Mouse (Mus musculus): ENCODE measurements around the gene Asb4. TPM values are rescaled to one million over a fixed set of nuclear protein-coding genes. Genes with fewer than 3 reads are reported as not detected.
"Not testable (repeated sequence)": the region's sequence is repeated elsewhere in the genome, so short reads cannot be mapped to it uniquely, and the experiment has no call there.

Gene Asb4
- polyA plus RNA-seq (2016; fragmentation: Nextera tagmentation; extraction: Ambion mirVana), result 60.7 and 132 TPM in 2 replicates

DNA sequence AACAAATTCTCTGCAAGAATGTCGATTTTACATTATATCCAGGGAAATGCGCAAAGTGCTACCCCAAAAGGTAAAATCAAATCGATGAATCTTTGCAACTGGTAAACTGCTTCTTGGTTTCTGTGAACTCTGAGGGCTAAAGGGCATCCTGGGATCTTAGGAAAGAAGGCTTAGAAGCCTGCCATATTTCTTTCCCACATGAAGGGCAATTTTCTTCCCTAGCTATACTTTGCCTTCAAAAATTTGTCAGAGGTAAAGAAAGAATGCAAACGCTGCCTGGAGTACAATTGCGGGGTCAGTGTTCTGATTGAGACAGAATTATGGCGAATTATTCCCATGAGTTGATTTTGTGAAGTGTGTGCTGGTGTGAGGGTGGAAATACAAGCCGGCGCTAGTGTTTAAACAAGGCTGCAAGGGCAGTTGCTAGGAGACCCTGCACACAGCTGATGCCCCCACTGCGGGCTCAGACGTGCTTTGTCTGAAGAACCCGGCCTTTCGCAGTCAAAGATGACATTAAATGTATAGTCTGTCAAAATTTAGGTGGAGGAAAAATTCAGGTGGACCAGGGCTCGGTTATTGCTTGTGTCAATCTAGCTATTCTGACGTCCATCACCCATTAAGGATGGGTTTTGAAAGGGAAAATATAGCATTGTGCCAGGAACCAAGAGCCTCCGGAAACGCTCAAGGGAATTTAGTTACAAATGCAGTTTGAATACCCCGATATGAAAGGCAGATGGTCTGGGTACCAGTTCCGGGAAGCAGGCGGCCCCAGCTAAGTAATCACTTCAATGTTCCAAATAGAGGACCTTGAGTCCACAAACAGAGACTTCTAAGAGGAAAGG is at the start of gene Asb4:
Asb4 (plus strand) TSS at position 51 of the 842 bp plus-strand sequence.
- DNase-seq (ENCODE audit: low spot score), result no peak
- peaks cover 26% of the 10 kb centered on the region for H3K4me1 ChIP-seq

DNA sequence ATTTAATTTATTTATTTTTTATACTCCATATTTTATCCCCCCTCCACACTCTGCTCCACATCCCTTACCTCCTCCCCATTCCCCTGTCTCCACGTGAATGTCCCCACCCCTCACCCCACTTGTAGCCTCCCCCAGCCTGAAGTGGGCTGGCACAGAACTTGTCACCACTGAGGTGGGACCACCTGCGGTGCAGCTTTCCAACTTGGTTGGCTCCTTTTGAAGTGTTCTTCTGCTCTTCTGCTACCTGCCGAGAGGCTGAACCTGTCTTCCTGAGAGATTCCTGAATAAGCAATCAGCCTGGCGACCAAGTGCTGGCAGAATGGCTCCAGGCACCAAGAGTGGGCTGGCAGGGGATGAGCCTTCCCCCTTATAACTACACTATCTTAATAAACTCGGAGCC is 49.2 kb upstream of the Asb4 start:
- Histone ChIP-seq H3K36me3 (no peaks in the 10 kb centered on the region), H3K27ac (no peak overlapping the region), H3K27me3 (ENCODE audit: insufficient read depth, poor library complexity, severe bottlenecking) (no peaks in the 10 kb centered on the region), H3K4me1 (no peaks in the 10 kb centered on the region), H3K9me3 (no peaks in the 10 kb centered on the region), H3K4me3 (peak overlapping the region; percentile 18; the same call in 1 of the 2 replicates)
- DNase-seq (ENCODE audit: low spot score), result no peak
- WGBS, result 47% methylated on average over 5 of the region's 5 CpGs

More for the DNA sequence above, at the start of gene Asb4:
- no peaks in the 10 kb centered on the region for H3K9me3 ChIP-seq
- H3K4me3 ChIP-seq, result peak within 1 kb of the TSS; percentile 57
- 11% methylated on average over 19 of the region's 19 CpGs for WGBS
- H3K27me3 ChIP-seq (ENCODE audit: insufficient read depth, poor library complexity, severe bottlenecking), result no peaks in the 10 kb centered on the region
- no peaks in the 10 kb centered on the region for H3K36me3 ChIP-seq
- peak within 1 kb of the TSS; percentile 77 for H3K27ac ChIP-seq

DNA sequence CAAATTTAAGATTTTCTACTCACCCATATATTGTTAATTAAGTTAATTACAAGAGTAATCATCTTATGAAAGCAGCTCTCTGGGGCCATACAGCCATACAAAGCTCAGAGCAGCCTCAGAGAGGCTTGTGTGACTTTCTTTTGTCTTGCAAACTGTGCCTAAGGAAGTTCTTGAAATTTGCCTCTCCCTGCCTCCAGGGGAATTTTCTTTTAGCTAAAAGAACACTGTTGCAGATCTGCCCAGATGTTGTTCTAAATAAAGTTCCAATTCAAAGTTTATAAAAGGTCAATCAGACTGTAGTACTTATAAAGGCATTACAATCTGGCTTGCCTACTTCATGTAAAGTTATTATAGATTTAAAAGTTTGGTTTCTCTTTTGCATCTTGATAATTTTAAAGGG is 47.2 kb upstream of the Asb4 start:
- H3K9me3 ChIP-seq; H3K27me3 ChIP-seq (ENCODE audit: insufficient read depth, poor library complexity, severe bottlenecking); H3K36me3 ChIP-seq; H3K4me3 ChIP-seq; H3K4me1 ChIP-seq; H3K27ac ChIP-seq; DNase-seq (ENCODE audit: low spot score): not testable (repeated sequence)

DNA sequence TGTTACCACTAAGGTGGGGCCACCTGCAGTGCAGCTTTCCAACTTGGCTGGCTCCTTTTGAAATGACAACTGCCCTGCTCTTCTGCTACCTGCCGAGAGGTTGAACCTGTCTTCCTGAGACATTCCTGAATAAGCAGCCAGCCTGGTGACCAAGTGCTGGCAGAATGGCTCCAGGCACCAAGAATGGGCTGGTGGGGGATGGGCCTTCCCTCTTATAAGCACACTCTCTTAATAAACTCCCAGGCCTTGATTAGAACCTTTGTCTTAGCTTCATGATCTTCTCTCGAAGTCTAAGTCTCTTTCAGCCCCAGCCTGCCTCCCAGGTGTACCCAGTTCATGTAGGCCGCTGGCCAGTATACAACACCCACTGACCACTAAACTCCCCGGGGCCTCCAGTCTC is 44.4 kb upstream of the Asb4 start:
- H3K36me3 ChIP-seq; H3K4me1 ChIP-seq; DNase-seq (ENCODE audit: low spot score); H3K27me3 ChIP-seq (ENCODE audit: insufficient read depth, poor library complexity, severe bottlenecking); H3K4me3 ChIP-seq; H3K9me3 ChIP-seq; H3K27ac ChIP-seq: not testable (repeated sequence)
- WGBS, result 87% methylated on average over 4 of the region's 4 CpGs

DNA sequence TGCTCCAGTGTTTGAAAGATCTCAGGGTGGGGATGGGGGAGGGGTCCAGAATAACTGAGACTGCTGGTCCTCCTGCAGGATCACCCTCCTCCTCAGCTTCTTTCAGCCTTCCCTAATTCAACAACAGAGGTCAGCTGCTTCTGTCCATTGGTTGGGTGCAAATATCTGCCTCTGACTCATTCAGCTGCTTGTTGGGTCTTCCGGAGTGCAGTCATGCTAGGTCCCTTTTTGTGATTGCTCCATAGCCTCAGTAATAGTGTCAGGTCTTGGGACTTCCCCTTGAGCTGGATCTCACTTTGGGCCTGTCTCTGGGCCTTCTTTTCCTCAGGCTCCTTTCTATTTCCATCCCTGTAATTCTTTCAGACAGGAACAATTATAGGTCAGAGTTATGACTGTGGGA is 43.9 kb upstream of the Asb4 start:
- WGBS, result 80% methylated on average over 1 of the region's 1 CpGs
- not testable (repeated sequence) for H3K36me3 ChIP-seq; H3K27ac ChIP-seq; H3K4me3 ChIP-seq; H3K9me3 ChIP-seq; H3K27me3 ChIP-seq (ENCODE audit: insufficient read depth, poor library complexity, severe bottlenecking); H3K4me1 ChIP-seq; DNase-seq (ENCODE audit: low spot score)

DNA sequence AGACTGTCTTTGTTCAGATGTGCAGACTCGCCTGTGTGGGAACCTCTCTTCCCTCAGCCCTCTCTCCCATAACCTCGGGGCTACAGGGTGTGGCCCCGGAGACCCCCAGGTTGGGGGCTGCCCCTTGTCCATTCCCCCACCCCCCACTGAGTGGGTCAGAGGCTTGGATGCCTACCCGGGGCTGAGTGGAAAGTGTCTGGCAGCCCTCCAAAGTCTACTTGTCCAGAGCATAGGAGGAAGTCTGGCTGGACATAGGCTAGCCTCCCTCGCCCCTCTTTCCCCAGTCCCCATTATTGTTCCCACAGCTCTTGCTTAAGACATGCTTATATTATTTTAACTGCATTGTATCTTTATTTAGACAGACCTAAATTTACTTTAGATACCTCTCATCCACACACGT is 38.9 kb upstream of the Asb4 start:
- H3K27me3 ChIP-seq (ENCODE audit: insufficient read depth, poor library complexity, severe bottlenecking), result no peaks in the 10 kb centered on the region
- no peak overlapping the region for H3K4me3 ChIP-seq
- peaks cover 10% of the 10 kb centered on the region for H3K4me1 ChIP-seq
- peak overlapping the region; percentile 70 for H3K27ac ChIP-seq
- 67% methylated on average over 6 of the region's 6 CpGs for WGBS
- no peaks in the 10 kb centered on the region for H3K36me3 ChIP-seq
- no peaks in the 10 kb centered on the region for H3K9me3 ChIP-seq
- DNase-seq (ENCODE audit: low spot score), result no peak

DNA sequence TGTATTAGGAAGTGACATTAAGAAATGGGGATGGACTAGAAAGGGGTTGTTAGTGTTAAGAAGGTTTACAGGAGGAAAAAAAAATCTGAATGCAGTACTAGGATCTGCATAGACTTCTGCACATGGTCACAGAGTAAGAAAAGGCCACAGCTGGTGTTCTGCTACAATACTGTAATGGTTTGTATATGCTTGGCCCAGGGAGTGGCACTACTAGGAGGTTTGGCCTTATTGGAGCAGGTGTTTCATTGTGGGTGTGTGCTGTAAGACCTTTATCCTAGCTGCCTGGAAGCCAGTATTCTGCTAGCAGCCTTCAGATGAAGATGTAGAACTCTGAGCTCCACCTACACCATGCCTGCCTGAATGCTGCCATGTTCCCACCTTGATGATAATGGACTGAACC is 25.3 kb upstream of the Asb4 start:
- H3K27me3 ChIP-seq (ENCODE audit: insufficient read depth, poor library complexity, severe bottlenecking), result no peaks in the 10 kb centered on the region

DNA sequence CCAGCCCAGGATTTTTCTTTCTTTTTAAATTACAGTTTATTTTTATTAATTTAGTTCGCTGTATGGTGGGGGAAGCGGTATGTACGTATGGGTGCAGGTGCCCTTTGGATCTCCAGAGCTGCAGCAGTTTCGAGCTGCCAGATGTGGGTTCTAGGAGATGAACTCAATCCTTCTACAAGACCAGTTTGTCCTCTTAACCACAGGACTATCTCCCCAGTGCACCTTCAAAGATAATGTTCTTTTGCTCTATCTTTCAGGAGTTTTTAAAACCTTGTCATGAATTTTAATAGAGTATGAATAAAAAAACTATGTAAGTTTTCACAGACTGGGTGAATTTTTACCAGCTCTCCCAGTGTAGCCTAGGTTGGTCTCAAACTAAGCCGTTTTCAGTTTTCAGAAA is 22.8 kb upstream of the Asb4 start:
- Histone ChIP-seq H3K9me3 (no peaks in the 10 kb centered on the region), H3K4me1 (no peaks in the 10 kb centered on the region), H3K4me3 (no peak overlapping the region), H3K36me3 (no peaks in the 10 kb centered on the region), H3K27ac (no peak overlapping the region), H3K27me3 (ENCODE audit: insufficient read depth, poor library complexity, severe bottlenecking) (no peaks in the 10 kb centered on the region)
- no peak for DNase-seq (ENCODE audit: low spot score)
- 75% methylated on average over 5 of the region's 5 CpGs for WGBS

More for the DNA sequence above, 25.3 kb upstream of the Asb4 start:
- H3K4me3 ChIP-seq, result no peak overlapping the region
- DNase-seq (ENCODE audit: low spot score), result no peak
- no peaks in the 10 kb centered on the region for H3K36me3 ChIP-seq
- H3K4me1 ChIP-seq, result no peaks in the 10 kb centered on the region
- no peak overlapping the region for H3K27ac ChIP-seq
- H3K9me3 ChIP-seq, result no peaks in the 10 kb centered on the region

DNA sequence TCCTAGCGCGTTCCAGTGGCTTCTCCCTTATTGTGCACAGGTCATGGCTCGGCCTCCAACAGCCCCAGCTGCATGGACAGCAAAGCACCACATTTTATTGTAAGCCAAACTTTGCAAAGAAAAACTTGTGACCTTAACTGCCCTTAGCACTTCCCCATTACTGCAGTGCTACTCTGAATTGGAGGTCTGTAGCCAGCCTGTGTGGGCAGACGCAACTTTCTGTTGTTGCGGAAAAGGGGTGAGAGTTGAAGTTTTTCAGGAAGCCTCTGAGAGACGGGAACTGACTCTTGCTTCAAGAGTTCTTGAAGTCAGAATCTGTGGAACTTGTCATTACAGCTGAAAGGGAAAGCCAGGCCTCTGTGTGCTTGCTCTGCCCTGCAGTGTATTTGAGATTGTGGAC is 21.2 kb upstream of the Asb4 start:
- H3K9me3 ChIP-seq, result no peaks in the 10 kb centered on the region
- WGBS, result 80% methylated on average over 6 of the region's 6 CpGs
- H3K36me3 ChIP-seq, result no peaks in the 10 kb centered on the region
- no peak overlapping the region for H3K27ac ChIP-seq
- H3K4me1 ChIP-seq, result no peaks in the 10 kb centered on the region
- no peak overlapping the region for H3K4me3 ChIP-seq
- no peaks in the 10 kb centered on the region for H3K27me3 ChIP-seq (ENCODE audit: insufficient read depth, poor library complexity, severe bottlenecking)
- DNase-seq (ENCODE audit: low spot score), result no peak

DNA sequence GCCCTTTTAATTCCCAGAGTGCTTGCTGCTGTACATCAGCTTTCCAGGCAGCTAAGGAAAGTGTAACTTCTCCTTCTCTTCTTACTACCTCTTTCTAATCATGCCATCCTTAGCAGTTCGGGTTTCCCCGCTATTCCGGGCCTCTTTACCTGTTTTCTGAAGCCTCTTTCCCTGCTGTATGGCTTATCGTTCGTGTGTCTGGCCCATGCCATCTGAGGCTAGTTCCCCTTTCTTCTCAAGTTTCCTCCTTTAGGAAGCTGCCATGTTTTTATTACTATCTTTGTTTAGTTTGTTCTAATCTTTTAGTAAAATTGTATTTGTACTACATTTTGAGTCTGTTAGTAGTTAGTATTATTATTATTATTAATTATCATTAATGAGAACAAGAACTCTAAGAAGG is 17.3 kb upstream of the Asb4 start:
- Histone ChIP-seq H3K4me1 (no peaks in the 10 kb centered on the region), H3K27me3 (ENCODE audit: insufficient read depth, poor library complexity, severe bottlenecking) (no peaks in the 10 kb centered on the region), H3K36me3 (no peaks in the 10 kb centered on the region), H3K4me3 (no peak overlapping the region), H3K27ac (no peak overlapping the region), H3K9me3 (no peaks in the 10 kb centered on the region)
- 86% methylated on average over 5 of the region's 5 CpGs for WGBS
- no peak for DNase-seq (ENCODE audit: low spot score)

DNA sequence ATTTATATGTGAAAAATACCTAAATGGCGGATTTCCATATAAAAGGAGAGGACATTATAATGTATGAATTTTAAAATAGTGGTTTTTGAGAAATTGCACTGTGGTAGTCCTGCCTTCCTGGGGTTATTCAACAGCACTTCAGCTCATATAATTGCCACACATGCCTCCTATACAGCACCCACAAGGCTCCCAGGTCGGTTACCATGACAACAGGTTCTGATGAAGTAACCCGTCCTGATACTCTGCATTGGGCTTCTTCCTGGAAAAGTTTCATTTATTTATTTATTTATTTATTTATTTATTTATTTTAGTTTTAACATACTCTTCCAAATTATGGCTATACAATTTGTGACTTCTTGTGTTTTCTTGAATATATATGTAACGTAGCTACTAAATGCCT is 6.3 kb upstream of the Asb4 start:
- H3K4me3 ChIP-seq, result no peak overlapping the region
- H3K36me3 ChIP-seq, result no peaks in the 10 kb centered on the region
- no peaks in the 10 kb centered on the region for H3K9me3 ChIP-seq
- no peaks in the 10 kb centered on the region for H3K27me3 ChIP-seq (ENCODE audit: insufficient read depth, poor library complexity, severe bottlenecking)
- H3K4me1 ChIP-seq, result peaks cover 15% of the 10 kb centered on the region
- H3K27ac ChIP-seq, result no peak overlapping the region
- 81% methylated on average over 4 of the region's 4 CpGs for WGBS
- no peak for DNase-seq (ENCODE audit: low spot score)

DNA sequence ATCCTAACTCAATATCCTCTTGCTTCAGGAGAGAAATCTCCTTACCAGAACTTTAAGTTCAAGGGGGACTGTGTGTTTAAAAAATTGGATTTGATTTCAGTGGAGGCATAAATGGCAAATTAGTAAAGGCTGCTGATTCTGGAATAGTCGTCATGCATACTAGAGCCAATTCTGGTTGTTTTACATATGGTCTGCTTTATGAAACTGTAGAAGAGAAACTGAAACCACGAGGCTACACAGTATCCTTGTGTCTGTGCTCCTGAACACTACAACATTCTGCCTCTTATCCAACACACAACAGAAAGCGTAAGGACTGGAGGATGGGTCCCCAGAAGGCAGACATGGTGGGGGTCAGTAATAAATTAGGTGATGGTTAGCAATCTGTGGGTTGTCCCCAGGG is 4.1 kb upstream of the Asb4 start:
- no peak for DNase-seq (ENCODE audit: low spot score)
- H3K4me3 ChIP-seq, result no peak overlapping the region
- H3K27ac ChIP-seq, result no peak overlapping the region
- H3K27me3 ChIP-seq (ENCODE audit: insufficient read depth, poor library complexity, severe bottlenecking), result no peaks in the 10 kb centered on the region
- H3K36me3 ChIP-seq, result no peaks in the 10 kb centered on the region
- H3K4me1 ChIP-seq, result peaks cover 23% of the 10 kb centered on the region
- WGBS, result 87% methylated on average over 3 of the region's 3 CpGs
- no peaks in the 10 kb centered on the region for H3K9me3 ChIP-seq

DNA sequence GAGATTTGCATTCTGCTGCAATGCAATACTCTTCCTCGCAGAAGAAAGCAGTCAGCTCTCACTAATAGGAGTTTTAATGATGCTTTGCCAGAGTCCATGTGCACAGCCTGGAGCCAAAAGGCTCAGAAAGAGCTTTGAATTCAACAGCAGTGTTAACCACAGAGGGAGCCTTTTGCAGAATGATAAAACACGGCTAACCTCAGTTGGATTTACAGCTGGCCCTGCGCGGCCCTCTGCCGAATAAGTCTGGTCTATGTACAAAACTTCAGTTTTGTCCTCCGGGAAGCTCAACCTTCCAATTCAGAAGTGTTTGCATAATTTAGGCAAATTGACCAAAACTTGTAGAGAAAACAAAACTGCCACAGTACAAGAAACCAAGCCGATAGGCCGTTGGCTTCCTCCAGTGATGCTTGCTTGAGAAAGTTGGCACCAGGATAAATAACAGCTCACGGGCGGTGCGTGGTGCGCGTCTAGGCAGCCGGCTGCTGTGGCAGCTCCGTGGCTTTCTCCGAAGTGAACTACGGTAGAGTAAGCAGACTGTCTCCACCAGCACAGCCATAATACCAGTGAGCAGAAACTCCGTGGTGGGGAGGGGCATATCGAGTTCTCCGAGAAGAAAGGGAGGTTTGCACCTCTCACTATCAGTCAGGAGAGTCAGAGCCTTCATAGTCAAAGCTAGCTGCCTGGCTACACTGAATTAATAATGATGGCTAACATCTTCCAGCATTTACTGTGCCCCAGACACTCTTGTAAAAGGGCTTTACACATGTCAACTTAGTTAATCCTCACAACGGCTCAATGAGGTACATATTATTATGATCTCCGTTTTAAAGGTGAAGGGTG is 3.2 kb upstream of the Asb4 start:
- H3K9me3 ChIP-seq, result no peaks in the 10 kb centered on the region
- DNase-seq (ENCODE audit: low spot score), result no peak
- WGBS, result 40% methylated on average over 22 of the region's 22 CpGs
- H3K36me3 ChIP-seq, result no peaks in the 10 kb centered on the region
- H3K4me3 ChIP-seq, result peak overlapping the region; percentile 35; the same call in 1 of the 2 replicates
- H3K27me3 ChIP-seq (ENCODE audit: insufficient read depth, poor library complexity, severe bottlenecking), result no peaks in the 10 kb centered on the region
- peak overlapping the region; percentile 76 for H3K27ac ChIP-seq
- peaks cover 26% of the 10 kb centered on the region for H3K4me1 ChIP-seq

All from heart, embryonic 10.5 days (tissue).